Mouse (Mus musculus): Measurements from ENCODE around the gene Igf2r.

Igf2r gene

GRCm38 (mm10) chr17:12749421-12750367 is 19.8 kb downstream of the Igf2r start:
- peak; percentile 55 for DNase-seq

- DNase-seq = no peak
These were observed 23.7 kb downstream of the Igf2r start for GRCm38 (mm10) chr17:12745761-12746160.

- no peak for DNase-seq
These were observed 25.4 kb downstream of the Igf2r start for GRCm38 (mm10) chr17:12744071-12744470.

- no peak for DNase-seq
These were observed 27.1 kb downstream of the Igf2r start for GRCm38 (mm10) chr17:12742151-12742908.

GRCm38 (mm10) chr17:12741218-12741968 is 28.1 kb downstream of the Igf2r start:
- peak; percentile 90 for DNase-seq

- DNase-seq = no peak
These were observed 29.1 kb downstream of the Igf2r start for GRCm38 (mm10) chr17:12740317-12740716.

- peak; percentile 59 for DNase-seq
These were observed 29.9 kb downstream of the Igf2r start for GRCm38 (mm10) chr17:12739516-12739915.

- no peak for DNase-seq
These were observed 31.5 kb downstream of the Igf2r start for GRCm38 (mm10) chr17:12737934-12738333.

GRCm38 (mm10) chr17:12734205-12734857 is 35.1 kb downstream of the Igf2r start:
- DNase-seq = peak; percentile 59

GRCm38 (mm10) chr17:12733128-12733527 is 36.3 kb downstream of the Igf2r start:
- no peak for DNase-seq

- DNase-seq = no peak
These were observed 40.9 kb downstream of the Igf2r start for GRCm38 (mm10) chr17:12728536-12728935.

GRCm38 (mm10) chr17:12727748-12728147 is 41.7 kb downstream of the Igf2r start:
- no peak for DNase-seq

- peak; percentile 79 for DNase-seq
These were observed 43.6 kb downstream of the Igf2r start for GRCm38 (mm10) chr17:12725871-12726270.

GRCm38 (mm10) chr17:12724767-12725744 is 44.4 kb downstream of the Igf2r start:
- peak; percentile 70 for DNase-seq

- DNase-seq = peak; percentile 62
These were observed 45.3 kb downstream of the Igf2r start for GRCm38 (mm10) chr17:12723986-12724766.

- DNase-seq = peak; percentile 27
These were observed 46.8 kb downstream of the Igf2r start for GRCm38 (mm10) chr17:12722622-12723021.

- DNase-seq = no peak
These were observed 48.2 kb downstream of the Igf2r start for GRCm38 (mm10) chr17:12721118-12721886.

- DNase-seq = no peak
These were observed 51.2 kb downstream of the Igf2r start for GRCm38 (mm10) chr17:12718251-12718650.

GRCm38 (mm10) chr17:12717445-12717844 is 52.0 kb downstream of the Igf2r start:
- DNase-seq = no peak

GRCm38 (mm10) chr17:12715032-12715431 is 54.4 kb downstream of the Igf2r start:
- DNase-seq = no peak
